Mouse (Mus musculus): ENCODE data around the gene Dtx2.

The Dtx2 gene

DNA sequence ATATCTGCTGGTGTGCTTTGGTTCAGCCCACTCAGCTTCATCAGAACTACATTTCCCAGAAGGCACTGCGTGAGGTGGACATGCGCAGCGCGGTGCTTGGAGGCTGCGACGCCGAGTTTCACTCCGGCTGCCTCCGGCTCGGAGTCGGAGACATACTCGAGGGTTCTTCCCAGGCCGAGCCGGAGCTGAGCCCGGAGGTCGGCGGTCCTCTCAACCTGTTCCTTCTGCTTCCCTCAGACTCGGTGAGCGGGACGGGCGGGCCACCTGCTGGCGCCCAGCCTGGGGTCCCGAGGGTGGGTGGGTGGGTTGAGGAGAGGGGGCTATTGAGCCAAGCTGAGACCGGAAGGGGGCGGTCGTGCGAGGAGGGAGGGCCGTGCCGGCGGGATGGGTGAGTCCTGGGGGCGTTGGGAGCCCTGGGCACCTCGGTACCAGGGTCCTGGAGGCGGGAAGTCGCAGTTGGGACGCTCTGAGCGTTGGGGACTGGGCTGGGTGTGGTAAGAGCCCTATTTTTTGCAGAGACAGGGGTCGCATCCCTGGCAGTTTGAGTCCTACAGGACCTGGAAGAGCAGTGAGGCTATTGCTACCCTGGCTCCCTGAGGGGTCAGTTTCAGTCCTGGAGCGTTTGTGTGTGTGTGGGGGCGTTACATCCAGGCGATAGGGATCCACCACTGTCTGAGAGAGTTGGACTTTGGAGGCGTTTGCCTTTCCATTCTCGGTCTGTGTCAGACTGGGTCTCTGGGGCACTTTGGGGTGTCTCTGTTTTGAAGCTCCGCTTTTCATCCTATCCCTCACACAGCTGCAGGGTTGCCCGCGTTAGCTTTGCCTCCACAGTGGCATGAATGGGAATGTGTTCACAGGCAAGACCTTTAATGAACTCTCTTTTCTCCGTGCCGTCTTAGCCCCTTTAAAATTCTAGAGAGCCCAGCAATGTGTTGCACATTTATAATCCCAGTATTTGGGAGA, at the start of gene Dtx2:
Gene Dtx2 (plus strand): TSS at position 76 of the 963 bp plus-strand sequence.
- DNase-seq, result peak; percentile 94

DNA sequence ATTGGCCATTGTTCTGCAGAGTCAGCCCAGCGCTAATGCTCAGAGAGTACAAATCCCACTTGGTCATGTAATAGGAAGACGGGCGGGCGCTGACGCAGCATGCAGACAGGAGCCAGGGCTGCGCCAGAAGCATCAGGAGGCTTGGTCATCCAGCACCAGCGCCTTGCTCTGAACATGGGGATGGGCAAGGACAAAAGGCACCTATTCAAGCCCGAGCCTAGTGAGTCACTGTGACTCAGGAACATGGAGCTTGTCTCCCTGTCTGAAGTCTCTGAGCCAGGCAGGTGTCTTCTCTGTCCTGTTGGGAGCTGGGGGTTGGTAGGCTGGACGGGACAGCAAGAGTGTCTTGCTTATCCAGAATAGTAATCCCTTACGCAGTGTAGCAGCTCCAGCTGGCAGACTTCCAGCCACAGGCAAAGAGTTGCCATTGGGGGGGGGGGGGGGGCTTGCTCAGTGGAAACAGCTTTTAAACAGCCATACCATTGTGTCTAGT, 48.6 kb upstream of the Dtx2 start:
- DNase-seq, result no peak

DNA sequence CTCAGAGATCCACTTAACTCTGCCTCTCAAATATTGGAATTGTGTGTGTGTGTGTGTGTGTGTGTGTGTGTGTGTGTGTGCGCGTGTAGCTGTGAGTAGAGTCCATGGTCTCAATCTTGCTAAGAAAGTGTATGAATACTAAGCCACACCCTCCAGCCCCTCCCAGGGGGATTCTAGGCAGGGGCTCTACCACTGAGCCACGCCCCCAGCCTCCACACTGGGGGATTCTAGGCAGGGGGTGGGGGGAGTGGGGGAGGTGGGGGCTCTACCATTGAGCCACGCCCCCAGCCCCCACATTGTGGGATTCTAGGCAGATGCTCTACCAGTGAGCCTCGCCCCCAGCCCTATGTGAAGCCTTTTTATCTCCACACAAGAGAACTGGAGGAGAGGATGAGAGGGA, 48.0 kb upstream of the Dtx2 start:
- no peak for DNase-seq

DNA sequence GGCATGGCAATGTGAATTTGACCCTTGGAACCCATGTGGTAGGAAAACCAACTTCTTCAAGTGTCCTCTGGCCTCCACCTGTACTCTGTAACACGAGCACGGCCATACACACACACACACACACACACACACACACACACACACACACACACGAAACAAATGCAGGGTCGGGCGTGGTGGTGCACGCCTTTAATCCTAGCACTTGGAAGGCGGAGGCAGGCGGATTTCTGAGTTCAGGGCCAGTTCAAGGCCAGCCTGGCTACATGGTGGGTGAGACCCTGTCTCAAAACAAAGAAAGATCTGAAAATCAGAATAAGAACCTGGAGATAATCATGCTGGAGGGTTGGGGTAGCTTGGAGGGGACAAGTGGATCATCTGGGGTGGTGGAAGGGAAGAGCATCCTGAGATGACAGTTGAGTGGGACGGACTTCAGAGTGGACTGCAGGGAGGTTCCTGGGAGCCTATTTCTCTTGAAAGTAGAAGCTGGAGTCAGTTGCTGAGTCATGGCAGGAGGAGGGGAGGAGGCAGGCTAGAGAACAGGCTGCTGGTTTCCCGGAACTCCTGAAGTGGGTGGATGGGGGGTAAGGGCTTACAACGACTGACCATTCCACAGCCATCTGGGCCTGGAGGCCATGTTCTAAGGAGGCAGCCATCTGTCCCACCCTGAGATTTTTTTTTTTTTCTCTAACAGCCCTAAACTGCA, 43.7 kb upstream of the Dtx2 start:
- no peak for DNase-seq

DNA sequence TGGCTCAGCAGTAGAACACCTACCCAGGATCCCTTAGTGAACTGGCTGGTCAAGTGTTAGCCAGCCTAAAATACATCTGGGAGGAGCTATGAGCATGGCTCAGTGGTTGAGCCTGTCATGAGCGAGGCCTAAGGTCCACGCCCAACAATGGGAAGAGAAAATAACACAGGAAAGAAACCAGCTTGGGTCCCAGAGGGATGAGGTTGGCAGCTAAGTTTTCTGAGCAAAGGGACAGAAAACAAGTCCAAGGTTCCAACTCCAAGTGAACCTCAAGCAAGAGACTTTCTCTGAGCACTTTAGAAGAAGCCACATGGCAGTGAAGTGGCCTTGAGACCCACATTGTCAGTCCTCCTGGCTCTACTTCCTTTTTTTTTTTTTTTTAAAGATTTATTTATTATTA, 42.9 kb upstream of the Dtx2 start:
- DNase-seq, result no peak

DNA sequence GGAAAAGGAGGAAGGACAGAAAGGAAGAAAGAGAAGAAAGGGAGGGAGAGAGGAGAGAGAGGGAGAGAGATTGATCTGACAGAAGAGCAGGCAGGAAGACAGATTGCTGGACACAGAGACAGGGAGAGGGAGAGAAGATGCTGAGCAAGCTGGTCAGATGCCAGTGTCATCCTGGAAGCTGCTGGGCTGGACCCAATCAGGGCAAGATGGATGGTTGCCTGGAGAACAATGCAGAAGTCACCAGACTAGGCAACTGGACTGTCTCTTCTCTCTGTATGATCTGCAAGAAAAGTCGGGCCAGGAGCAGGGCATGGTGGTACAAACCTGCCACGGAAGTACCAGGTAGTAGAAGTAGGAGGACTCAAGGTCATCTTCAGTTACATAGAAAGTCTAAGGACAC, 41.8 kb upstream of the Dtx2 start:
- DNase-seq, result no peak

DNA sequence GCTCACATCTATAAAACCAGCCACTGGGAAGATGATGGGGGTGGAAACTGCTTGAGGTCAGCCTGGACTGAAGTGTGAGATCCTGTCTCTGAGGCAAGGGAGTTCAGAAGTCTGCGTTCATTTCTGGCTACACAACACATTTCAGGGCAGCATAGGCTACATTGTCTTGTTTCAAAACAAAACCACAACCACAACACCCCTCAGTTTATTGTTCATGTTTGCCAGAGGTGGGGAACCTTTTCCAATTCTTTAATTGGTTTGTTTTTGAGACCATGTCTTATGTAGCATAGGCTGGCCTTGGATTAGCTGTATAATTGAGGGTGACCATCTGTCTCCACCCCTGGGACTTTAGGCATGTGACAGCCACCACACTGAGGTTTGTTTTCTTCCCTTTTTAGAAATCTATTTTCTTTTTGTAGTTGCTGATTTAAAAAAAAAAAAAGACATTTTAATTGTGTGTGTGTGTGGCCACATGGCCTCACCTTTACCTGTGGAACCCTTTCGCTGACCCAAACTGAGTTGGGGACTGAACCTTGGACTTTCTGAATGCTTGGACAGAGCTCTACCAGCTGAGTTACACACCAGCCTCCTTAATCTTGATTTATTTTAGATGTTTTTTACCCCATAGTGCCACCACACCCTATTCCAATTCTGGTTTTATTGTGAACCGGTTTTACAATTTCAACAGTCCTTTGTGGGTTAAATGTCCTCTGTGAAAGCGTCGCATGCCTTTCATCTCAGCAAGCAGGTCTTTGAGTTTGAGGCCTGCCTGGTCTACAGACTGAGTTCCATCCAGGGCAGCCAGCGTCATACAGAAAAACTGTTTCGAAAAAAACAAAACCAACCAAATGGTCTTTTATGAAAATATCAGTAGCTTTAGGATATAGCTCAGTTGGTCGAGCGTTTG, 38.0 kb upstream of the Dtx2 start:
- DNase-seq, result no peak

DNA sequence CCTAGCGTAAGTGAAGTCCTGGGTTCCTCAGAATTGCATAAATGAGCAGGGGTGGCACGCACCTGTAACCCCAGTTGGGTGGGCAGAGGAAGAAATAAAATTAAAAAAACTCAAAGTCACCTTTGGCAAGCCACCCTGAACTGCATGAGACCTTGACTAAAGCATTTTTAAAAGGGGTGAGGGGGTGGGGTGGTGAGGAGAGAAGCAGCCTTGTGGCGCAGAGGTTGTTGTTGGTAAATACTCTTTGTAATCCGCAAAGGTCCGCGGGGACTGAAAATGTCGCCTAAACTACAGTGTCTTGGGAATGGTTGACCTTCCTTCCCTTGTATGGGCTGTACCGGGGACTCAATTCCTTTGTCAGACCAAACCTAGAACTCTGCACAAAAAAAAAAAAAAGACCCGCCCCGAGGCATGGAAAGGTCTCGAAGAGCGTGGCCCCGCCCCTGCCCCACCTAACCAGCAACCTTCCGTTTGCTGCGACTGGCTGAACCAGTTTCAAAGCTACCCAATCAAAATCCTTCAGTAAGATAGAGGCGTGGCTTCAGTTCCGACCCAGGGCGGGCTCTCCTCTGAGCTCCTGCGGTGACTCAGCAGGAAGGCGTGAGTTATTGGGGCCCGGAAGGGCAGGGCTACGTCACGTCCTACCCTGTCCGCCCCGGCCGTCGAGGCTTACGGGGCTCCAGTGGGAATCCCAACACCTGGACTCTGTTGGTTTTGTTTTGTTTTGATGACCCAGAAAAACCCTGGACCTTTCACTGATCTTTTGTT, 37.2 kb upstream of the Dtx2 start:
- peak; percentile 96 for DNase-seq

DNA sequence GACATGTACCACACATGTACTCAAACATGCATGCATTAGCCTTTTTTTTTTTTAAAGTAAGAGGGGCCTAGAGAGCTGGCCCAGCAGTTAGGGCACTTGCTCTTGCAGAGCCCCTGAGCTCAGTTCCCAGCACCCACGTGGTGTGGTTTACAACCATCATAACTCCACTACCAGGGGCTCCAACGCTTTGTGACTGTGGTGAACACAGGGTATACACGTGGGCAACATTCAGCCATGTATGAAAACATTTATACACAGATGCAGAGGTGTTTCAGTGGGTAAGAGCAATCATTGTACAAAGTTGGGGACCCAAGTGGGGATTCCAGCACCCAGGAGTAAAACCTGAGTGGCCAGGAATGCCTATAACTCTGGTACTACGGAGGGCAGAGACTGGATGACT, 36.2 kb upstream of the Dtx2 start:
- DNase-seq, result no peak

DNA sequence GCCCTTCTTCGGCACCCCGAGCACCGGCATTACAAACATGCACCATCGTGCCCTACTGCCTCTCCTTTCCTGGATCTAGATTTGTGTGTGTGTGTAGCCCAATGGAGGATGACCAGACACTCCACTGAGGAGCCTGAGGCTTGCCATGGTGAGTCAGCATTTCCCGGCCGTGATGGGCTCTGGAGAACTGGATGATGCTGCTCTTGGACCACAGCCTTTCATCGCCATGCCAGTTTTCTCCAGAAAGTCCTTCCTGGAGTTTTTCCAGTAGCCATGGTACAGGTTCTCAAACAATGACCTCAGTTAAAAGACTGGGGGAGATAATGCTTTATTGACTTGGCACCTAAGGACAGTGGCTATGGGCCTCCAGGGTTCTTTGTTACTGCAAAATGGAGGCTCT, 34.7 kb upstream of the Dtx2 start:
- no peak for DNase-seq

DNA sequence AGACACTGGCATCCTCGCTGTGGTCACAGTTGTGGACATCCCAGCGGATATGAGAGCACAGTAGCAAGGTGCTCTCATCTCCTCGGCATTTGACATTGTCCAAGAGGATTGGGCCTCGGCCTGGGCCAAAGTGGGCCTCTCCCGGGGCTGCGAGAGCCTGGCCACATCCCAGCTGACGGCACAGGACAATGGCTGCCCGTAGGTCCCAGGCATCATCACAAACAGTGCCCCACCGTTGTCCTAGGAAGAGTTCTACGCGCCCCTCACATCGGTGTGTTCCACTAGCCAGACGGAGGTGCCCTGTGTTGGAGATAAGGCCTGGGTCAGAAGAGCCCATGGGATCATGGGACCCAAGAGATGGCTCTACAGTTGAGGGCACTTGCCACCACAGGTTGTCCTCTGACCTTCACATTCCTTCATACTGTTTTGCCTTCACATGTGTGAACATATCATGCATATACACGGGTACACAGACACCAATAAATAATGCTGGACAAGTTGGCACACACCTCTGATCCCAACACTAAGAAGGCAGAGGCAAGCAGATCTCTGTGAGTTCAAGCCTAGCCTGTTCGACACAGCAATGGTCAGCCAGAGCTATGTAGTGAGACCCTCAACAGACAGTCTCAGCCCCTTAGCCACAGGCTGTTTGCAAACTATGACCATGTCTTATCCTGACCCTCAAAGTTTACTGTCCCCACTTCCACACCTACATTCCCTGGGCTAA, 33.5 kb upstream of the Dtx2 start:
- peak; percentile 15 for DNase-seq

DNA sequence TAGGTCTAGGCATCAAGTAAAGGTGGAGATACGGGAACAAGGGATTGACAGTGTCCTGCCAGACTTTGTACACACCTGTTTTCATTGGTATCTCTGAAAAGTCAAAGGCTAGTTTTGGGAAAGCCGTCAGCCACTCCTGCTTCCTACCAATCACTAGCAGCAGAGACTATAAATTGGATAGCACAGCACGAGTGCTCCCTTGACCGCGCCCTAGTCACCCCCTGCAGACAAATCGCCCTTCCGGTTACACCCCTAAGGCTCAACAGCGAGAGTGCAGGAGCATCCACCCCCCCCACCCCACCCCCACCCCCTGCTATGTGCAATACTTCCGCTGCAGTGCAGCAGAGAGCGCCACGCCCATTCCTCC, 32.5 kb upstream of the Dtx2 start:
- DNase-seq, result no peak

DNA sequence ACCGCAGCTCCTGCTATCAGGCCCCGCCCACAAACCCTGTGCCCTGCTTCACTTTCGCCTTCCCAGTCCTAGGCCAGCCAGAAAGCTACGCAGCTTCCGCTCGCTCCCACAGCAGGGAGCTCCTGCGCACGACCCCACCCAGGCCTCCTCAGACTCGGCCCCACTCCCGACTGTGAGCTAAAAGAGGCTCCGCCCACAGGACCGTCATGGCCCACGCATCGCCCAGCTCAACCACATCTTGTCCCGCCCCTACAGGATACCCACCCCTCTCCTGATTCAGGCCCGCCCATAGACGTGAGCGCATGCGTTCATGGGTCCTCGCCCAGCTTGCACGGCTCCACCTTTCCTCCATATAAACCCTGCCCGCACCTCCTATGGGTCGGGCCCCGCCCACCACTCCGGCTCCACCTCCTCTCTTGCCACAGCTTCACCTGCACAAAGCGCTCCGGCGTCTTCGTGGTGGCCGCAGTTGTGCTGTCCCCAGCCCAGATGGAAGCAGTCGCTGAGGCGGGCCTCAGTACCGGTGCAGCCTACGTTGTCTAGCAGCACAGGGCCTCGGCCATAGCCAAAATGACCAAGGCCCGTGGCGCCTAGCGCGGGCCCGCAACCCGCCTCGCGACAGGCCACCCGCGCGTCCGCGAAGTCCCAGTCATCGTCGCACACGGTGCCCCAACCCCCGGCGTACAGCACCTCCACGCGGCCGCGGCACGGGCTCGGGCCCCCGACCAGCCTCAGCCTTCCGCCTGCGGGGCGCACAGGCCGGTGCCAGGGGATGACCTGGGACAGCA, 31.9 kb upstream of the Dtx2 start:
- DNase-seq, result peak; percentile 99

DNA sequence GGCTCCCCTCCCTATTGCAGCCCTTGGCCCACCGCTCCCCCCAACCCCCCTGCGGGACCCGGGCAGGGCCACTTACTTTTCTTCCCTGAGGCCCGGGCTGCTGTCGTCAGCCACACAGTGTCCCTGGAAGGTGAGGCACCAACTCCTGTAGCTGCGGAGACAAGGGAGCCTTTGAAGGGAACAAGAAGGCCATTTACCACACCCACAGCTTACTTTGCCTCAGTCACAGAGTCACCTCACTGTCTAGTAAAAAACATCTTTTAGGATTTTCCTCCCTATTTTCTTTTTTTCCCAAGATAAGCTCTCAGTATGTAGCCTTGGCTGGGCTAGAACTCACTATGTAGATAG, 31.3 kb upstream of the Dtx2 start:
- DNase-seq, result no peak

DNA sequence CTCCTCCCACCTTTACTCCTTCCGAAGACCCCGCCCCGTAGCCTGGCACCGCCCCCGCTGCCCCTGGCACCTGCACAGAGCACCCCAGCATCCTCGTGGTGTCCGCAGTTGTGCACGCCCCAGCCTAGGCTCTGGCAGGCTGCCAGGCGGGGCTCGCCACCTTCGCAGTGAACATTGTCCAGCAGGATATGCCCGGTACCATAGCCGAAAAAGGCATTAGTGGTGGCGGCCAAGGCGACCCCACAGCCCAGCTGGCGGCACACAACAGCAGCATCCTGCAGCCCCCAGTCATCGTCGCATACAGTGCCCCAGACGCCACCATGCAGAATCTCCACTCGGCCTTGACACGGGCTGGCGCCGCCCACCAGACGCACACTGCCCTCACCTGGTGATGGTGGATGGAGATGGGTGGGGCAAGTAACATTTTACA, 29.1 kb upstream of the Dtx2 start:
- DNase-seq, result peak; percentile 23

DNA sequence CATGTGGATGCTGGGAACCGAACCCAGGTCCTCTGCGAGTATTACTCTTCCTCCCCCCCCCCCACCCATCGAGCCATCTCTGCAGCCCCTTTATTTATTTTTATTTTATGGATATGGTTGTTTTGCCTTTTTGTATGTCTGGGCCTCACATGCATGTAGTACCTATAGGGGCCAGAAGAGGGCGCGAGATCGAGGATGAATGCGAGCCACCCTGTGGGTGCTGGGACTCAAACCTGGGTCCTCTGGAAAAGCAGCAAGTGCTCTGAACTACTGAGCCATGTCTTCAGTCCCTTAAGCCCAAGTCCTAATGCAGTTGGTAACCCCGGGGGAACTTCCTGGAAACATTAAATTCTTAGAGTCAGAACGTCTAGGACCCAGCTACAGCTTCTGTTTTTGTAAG, 27.7 kb upstream of the Dtx2 start:
- peak; percentile 36 for DNase-seq

DNA sequence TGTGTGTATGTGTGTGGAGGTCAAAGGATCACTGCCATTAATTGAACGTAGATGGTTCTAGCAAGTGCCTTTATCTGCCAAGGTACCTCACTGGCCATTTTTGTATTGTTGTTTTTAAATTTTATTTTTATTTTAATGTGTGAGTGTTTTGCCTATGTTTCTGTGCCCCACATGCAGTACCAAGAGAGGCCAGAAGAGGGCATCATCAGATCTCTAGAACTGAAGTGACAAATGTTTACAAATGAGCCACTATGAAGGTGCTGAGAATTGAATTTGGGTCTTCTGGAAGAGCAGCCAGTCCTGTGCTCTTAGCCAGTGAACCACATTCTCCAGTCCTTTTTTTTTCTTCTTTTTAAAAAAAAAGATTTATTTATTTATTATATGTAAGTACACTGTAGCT, 25.8 kb upstream of the Dtx2 start:
- peak; percentile 71 for DNase-seq

DNA sequence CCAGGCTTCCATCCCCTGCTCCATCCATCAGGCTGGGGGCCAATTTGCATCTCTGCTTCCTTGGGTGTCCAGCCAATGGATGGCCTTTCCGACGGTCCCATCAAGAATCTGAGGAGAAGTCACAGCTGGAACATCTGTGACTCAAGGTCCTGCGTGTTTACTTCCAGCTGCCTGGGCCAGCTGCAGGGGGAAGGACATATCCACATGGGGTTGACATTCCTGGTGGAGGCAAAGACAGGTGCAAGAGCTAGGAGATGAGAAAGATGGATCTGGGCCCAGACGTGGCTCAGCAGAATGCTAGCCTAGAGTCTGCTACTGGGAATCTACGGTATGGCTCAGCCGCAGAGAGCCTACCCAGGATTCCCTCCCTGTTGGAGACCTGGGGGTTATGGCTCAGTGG, 24.4 kb upstream of the Dtx2 start:
- DNase-seq, result no peak

DNA sequence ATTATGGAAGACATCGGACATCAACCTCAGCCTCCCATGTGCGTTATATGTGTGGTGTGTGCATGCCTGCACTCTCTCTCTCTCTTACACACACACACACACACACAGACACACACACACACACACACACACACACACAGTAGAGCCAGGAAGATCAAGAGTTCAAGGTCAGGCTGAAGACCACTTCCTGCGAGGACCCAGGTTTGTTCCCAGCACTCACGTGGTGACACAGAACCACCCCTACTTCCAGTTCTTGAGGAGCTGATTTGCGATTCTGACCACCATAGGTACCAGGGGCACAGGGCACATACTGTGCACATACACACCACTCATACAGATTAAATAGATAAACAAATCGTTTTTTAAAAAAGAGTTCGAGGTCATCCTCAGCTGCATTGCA, 22.7 kb upstream of the Dtx2 start:
- DNase-seq, result no peak

DNA sequence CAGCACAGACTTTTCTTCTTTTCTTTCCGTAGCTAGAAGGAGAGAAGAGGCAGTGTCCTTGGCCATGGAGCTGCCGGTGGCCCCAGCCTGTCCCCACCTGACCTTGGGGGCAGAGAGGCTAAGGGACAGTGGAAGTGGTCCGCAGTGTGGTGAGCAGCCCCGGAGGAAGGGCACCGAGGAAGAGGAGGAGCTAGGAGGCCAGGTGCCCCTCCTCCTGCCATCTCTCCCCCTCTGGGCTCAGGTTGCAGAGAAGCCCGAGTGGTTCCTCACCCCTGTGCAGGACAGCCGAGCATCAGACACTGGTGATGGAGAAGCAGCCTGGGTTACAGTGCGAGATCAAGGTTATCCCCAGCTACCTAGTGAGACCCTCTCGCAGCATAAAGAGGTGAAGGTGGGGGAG, 20.2 kb upstream of the Dtx2 start, which contains the start of gene Ssc4d:
Gene Ssc4d (minus strand): TSS at position 167 of the 400 bp plus-strand sequence.
- DNase-seq, result no peak
